Mouse (Mus musculus): Measurements from ENCODE around the gene Mical3. TPM values are rescaled to one million over a fixed set of nuclear protein-coding genes. Genes with fewer than 3 reads are reported as not detected.

Mical3 gene
- polyA plus RNA-seq, 1 experiment from 2014 or later: 13.7 TPM

DNA sequence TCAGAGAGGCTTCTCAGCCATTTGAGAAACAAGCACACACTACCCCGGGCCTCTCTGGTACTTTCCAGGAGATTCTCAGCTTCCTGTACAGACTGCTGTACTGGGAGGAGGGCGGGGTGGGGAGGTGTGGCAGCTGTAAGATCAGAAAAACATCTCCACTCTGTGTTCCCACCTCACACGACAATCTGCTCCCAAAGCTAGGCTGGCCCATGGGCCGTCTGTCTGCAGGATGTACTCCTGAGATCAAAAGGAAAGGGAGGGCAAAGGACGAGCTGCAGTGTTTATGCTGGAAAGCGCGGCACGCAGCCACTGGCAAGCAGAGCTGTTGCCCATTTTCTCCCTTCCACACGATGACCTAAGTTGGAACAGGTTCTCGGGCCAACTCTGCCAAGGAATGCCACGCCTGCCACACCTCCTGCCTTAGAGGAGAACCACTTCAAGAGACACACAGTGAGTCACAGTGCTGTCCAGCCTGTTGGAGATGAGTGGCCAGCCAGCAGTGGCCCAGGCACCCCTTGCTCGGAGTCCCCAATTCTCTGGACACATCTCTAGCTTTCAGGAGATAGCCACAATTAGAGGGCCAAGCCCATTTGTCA, 113.3 kb downstream of the Mical3 start:
- Histone ChIP-seq H3K4me2 (no peak overlapping the region), H3K27me3 (replicated peaks) (no peaks in the 10 kb centered on the region), H3K36me3 (peaks cover 100% of the 10 kb centered on the region), H3K27ac (no peak overlapping the region), H3K9me3 (replicated peaks) (no peaks in the 10 kb centered on the region), H3K9ac (no peak overlapping the region), H3K4me1 (peaks cover 23% of the 10 kb centered on the region), H3K4me3 (no peak overlapping the region)
- WGBS (ENCODE audit: insufficient replicate concordance): 75% methylated on average over 12 of the region's 12 CpGs
- no peak for ATAC-seq

- Histone ChIP-seq H3K4me2 (no peak overlapping the region), H3K9me3 (replicated peaks) (no peaks in the 10 kb centered on the region), H3K36me3 (peaks cover 100% of the 10 kb centered on the region), H3K4me3 (no peak overlapping the region), H3K27ac (no peak overlapping the region), H3K4me1 (peaks cover 23% of the 10 kb centered on the region), H3K9ac (no peak overlapping the region), H3K27me3 (replicated peaks) (no peaks in the 10 kb centered on the region)
- ATAC-seq: no peak
- WGBS (ENCODE audit: insufficient replicate concordance): 86% methylated on average over 5 of the region's 5 CpGs
Measured at GRCm38 (mm10) chr6:121016097-121016496, 114.7 kb downstream of the Mical3 start.

DNA sequence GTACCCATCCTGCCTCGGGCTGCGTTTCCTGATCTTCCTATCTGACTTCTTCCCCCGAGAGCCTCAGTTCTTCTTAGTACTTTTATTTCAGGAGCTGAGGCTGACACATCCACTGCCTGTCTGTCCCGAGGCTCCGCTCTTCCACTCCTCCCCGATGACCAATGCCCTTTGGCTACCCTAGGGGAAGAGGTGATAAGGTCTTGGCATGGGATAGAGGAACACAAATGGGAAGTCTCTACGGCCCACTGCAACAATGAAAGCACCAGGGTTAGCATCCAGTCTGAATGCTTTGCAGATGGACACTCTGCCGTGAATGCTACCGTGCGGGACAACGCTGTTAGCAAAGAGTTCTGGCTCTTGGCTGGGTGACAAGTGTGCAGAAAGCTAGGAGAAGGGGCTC, 116.5 kb downstream of the Mical3 start:
- peaks cover 99% of the 10 kb centered on the region for H3K36me3 ChIP-seq
- no peaks in the 10 kb centered on the region for H3K9me3 ChIP-seq (replicated peaks)
- H3K9ac ChIP-seq: no peak overlapping the region
- no peak overlapping the region for H3K4me2 ChIP-seq
- no peak for ATAC-seq
- peaks cover 21% of the 10 kb centered on the region for H3K4me1 ChIP-seq
- H3K4me3 ChIP-seq: no peak overlapping the region
- 78% methylated on average over 11 of the region's 11 CpGs for WGBS (ENCODE audit: insufficient replicate concordance)
- H3K27ac ChIP-seq: no peak overlapping the region
- no peaks in the 10 kb centered on the region for H3K27me3 ChIP-seq (replicated peaks)

GRCm38 (mm10) chr6:121013750-121014149, 117.0 kb downstream of the Mical3 start:
- Histone ChIP-seq H3K27me3 (replicated peaks) (no peaks in the 10 kb centered on the region), H3K27ac (no peak overlapping the region), H3K4me1 (peaks cover 20% of the 10 kb centered on the region), H3K9ac (no peak overlapping the region), H3K4me3 (no peak overlapping the region), H3K4me2 (no peak overlapping the region), H3K9me3 (replicated peaks) (no peaks in the 10 kb centered on the region), H3K36me3 (peaks cover 99% of the 10 kb centered on the region)
- WGBS (ENCODE audit: insufficient replicate concordance): 39% methylated on average over 9 of the region's 9 CpGs
- no peak for ATAC-seq

DNA sequence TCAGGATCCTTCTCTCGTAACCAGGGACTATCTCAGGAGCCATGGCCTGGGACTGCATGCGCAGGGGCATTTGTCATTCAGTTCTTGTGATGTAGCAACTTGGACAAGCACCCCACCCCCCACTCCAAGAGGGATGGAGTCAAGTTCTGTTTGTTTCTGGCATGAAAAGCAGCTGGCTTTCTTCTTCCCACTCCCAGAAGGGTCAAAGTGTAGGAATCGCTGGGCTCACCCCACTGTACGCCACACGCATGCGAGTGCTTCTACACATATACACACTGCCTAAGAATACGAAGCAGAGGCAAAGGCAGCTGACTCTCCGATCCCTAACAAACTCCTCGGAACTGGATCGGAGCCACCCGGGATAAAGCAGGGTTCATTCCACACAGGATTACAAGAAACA, 119.1 kb downstream of the Mical3 start:
- H3K9me3 ChIP-seq (replicated peaks): no peaks in the 10 kb centered on the region
- ATAC-seq: no peak
- H3K4me1 ChIP-seq: 0 out of 2 replicates have a peak, but pooled peaks cover 9% of the 10 kb centered on the region
- no peak overlapping the region for H3K4me3 ChIP-seq
- peaks cover 99% of the 10 kb centered on the region for H3K36me3 ChIP-seq
- no peak overlapping the region for H3K27ac ChIP-seq
- 86% methylated on average over 11 of the region's 11 CpGs for WGBS (ENCODE audit: insufficient replicate concordance)
- H3K9ac ChIP-seq: no peak overlapping the region
- H3K27me3 ChIP-seq (replicated peaks): no peaks in the 10 kb centered on the region
- H3K4me2 ChIP-seq: no peak overlapping the region

GRCm38 (mm10) chr6:121009651-121010050, 121.1 kb downstream of the Mical3 start:
- Histone ChIP-seq H3K27ac (no peak overlapping the region), H3K9ac (no peak overlapping the region), H3K4me3 (no peak overlapping the region), H3K36me3 (peaks cover 98% of the 10 kb centered on the region), H3K4me1 (0 out of 2 replicates have a peak, but pooled peaks cover 5% of the 10 kb centered on the region), H3K9me3 (replicated peaks) (no peaks in the 10 kb centered on the region), H3K27me3 (replicated peaks) (no peaks in the 10 kb centered on the region), H3K4me2 (no peak overlapping the region)
- no peak for ATAC-seq
- WGBS (ENCODE audit: insufficient replicate concordance): 89% methylated on average over 8 of the region's 8 CpGs

- Histone ChIP-seq H3K9me3 (replicated peaks) (no peaks in the 10 kb centered on the region), H3K27me3 (replicated peaks) (no peaks in the 10 kb centered on the region), H3K9ac (no peak overlapping the region), H3K36me3 (peaks cover 97% of the 10 kb centered on the region), H3K4me3 (no peak overlapping the region), H3K27ac (no peak overlapping the region), H3K4me2 (no peak overlapping the region), H3K4me1 (no peaks in the 10 kb centered on the region)
- no peak for ATAC-seq
- WGBS (ENCODE audit: insufficient replicate concordance): 76% methylated on average over 4 of the region's 4 CpGs
Measured at GRCm38 (mm10) chr6:121004959-121005358, 125.8 kb downstream of the Mical3 start.

DNA sequence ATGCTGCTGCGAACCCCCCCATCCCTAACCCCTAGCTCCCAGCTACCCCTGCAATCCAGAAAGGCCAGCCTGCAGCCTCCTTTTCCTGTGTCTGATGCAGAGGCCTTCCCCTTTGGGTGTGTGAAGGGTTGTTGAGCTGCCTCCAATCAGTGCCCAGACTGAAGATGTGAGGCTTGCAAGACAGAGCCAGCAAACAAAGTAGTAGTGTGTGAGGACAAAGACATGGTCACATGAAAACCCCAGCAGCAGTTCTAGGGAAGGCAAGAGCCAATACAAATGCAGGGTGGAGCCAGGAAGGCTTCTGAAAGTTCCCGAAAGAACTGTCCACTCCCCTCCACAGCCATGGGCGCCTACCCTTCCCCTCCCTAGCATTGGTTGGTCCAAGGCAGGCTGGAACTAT, 127.8 kb downstream of the Mical3 start:
- H3K4me2 ChIP-seq: no peak overlapping the region
- H3K9me3 ChIP-seq (replicated peaks): no peaks in the 10 kb centered on the region
- no peak overlapping the region for H3K9ac ChIP-seq
- H3K27ac ChIP-seq: no peak overlapping the region
- peaks cover 96% of the 10 kb centered on the region for H3K36me3 ChIP-seq
- H3K27me3 ChIP-seq (replicated peaks): no peaks in the 10 kb centered on the region
- H3K4me1 ChIP-seq: no peaks in the 10 kb centered on the region
- WGBS (ENCODE audit: insufficient replicate concordance): 76% methylated on average over 3 of the region's 3 CpGs
- no peak for ATAC-seq
- no peak overlapping the region for H3K4me3 ChIP-seq

DNA sequence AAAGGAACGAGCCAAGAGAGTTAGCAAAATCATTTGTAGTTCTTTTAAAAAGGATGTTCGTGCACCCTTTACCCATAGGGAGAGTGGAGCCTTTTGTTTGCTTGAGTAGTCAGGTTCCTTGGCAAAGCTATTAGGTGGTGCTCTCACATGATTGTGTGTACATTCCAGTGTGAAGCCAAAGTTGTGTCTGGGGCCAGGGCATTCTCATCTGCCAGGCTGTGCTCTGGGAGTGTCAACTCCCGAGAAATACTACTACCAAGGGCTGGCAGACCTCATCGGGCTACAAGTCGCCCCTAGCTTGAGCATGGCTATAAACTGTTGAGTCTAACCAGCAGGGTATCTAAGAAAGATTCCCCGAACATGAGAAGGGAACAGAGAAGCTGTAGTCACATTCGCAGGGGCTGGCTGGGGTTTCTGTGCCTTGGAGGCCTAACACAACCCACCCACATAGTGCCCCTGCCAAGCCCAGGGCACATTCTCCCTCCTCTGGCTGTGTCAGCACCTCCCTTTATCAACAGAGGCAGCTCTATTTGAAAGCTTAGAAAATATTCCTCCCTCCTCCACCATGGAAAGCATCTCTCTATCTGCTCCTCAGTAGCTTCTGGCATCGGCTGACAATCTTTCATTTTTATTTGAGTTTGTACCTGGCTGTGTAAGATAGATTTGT, 130.8 kb downstream of the Mical3 start:
- 81% methylated on average over 8 of the region's 8 CpGs for WGBS (ENCODE audit: insufficient replicate concordance)
- peaks cover 84% of the 10 kb centered on the region for H3K36me3 ChIP-seq
- no peaks in the 10 kb centered on the region for H3K27me3 ChIP-seq (replicated peaks)
- no peak overlapping the region for H3K4me3 ChIP-seq
- H3K9me3 ChIP-seq (replicated peaks): no peaks in the 10 kb centered on the region
- no peak overlapping the region for H3K9ac ChIP-seq
- H3K4me2 ChIP-seq: no peak overlapping the region
- H3K4me1 ChIP-seq: no peaks in the 10 kb centered on the region
- no peak overlapping the region for H3K27ac ChIP-seq
- no peak for ATAC-seq

GRCm38 (mm10) chr6:120999087-120999486, 131.7 kb downstream of the Mical3 start:
- Histone ChIP-seq H3K4me2 (no peak overlapping the region), H3K27ac (no peak overlapping the region), H3K9me3 (replicated peaks) (no peaks in the 10 kb centered on the region), H3K9ac (no peak overlapping the region), H3K4me3 (no peak overlapping the region), H3K36me3 (peaks cover 85% of the 10 kb centered on the region), H3K27me3 (replicated peaks) (no peaks in the 10 kb centered on the region), H3K4me1 (no peaks in the 10 kb centered on the region)
- WGBS (ENCODE audit: insufficient replicate concordance): 88% methylated on average over 5 of the region's 5 CpGs
- no peak for ATAC-seq

DNA sequence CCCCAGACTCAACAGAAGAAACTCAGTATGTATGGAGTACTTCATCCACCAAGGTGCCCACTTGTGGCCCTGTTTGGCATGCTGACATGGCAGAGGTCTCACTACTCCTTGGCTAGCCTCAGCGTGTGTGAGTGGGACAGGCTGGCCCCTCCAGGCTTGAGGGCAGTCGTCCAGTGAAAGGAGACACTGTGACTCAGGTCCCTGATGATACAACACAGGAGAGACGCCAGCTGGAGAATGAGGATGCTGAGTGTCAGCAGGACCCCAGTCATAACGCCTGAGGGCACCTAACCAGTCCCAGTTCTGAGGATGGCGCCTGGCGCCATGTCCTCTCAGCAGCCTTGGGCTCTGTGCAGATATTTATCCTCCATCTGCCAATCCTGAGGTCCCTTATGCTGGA, 134.2 kb downstream of the Mical3 start:
- Histone ChIP-seq H3K36me3 (peaks cover 84% of the 10 kb centered on the region), H3K27me3 (replicated peaks) (no peaks in the 10 kb centered on the region)
- 85% methylated on average over 6 of the region's 6 CpGs for WGBS (ENCODE audit: insufficient replicate concordance)

GRCm38 (mm10) chr6:120995541-120995940, 135.3 kb downstream of the Mical3 start:
- Histone ChIP-seq H3K9ac (no peak overlapping the region), H3K4me3 (no peak overlapping the region), H3K9me3 (replicated peaks) (no peaks in the 10 kb centered on the region), H3K27me3 (replicated peaks) (no peaks in the 10 kb centered on the region), H3K36me3 (peaks cover 75% of the 10 kb centered on the region), H3K4me2 (no peak overlapping the region), H3K4me1 (peaks cover 5% of the 10 kb centered on the region; the same call in 1 of the 2 replicates), H3K27ac (no peak overlapping the region)
- no peak for ATAC-seq
- 70% methylated on average over 9 of the region's 9 CpGs for WGBS (ENCODE audit: insufficient replicate concordance)

More for the DNA sequence above, 134.2 kb downstream of the Mical3 start:
- H3K4me2 ChIP-seq: no peak overlapping the region
- H3K4me1 ChIP-seq: peaks cover 5% of the 10 kb centered on the region; the same call in 1 of the 2 replicates
- H3K27ac ChIP-seq: no peak overlapping the region
- no peak overlapping the region for H3K4me3 ChIP-seq
- no peak overlapping the region for H3K9ac ChIP-seq
- no peaks in the 10 kb centered on the region for H3K9me3 ChIP-seq (replicated peaks)
- ATAC-seq: no peak; the same call in 1 of the 2 replicates

Data from liver, embryonic 12.5 days (tissue).